Mouse (Mus musculus) MEL (cell line): Measurements from ENCODE around the gene Flt3l. TPM values are rescaled to one million over a fixed set of nuclear protein-coding genes. Genes with fewer than 3 reads are reported as not detected.

ENCODE experiments used
- DNase-seq: peaks from one replicate; pipeline ENCODE4 v3.0.0; 2011; ENCODE audit warnings: low read depth, low spot score
- H3K27ac ChIP-seq: 2 replicates; pipeline ENCODE4 v1.5.1; 2012; ENCODE audit warnings: low read depth, mild to moderate bottlenecking, control low read depth, low read length, moderate library complexity; ENCODE audit not compliant: control insufficient read depth
- H3K27me3 ChIP-seq, 2 experiments: fragments of 150-350 bp in 1 of 2; sonication (generic) in 1 of 2; 2 replicates each; pipeline ENCODE4 v1.6.1; 2012; ENCODE audit warnings: low read length in 2 of 2, mild to moderate bottlenecking in 2 of 2, improper control_type of control experiment in 1 of 2, moderate library complexity in 1 of 2; ENCODE audit not compliant: insufficient read depth in 2 of 2, control insufficient read depth in 1 of 2
- H3K36me3 ChIP-seq, 2 experiments: 2 replicates each; pipeline ENCODE4 v1.6.1; 2012 to 2014; ENCODE audit warnings: low read length in 2 of 2, improper control_type of control experiment in 1 of 2, inconsistent platforms in 1 of 2, mild to moderate bottlenecking in 1 of 2; ENCODE audit not compliant: insufficient read depth in 2 of 2, control insufficient read depth in 1 of 2
- H3K4me1 ChIP-seq, 2 experiments: fragments of 150-350 bp in 1 of 2; sonication (generic) in 1 of 2; 2 replicates each; pipeline ENCODE4 v1.6.1; 2012; ENCODE audit warnings: low read length in 2 of 2, improper control_type of control experiment in 1 of 2, mild to moderate bottlenecking in 1 of 2; ENCODE audit not compliant: insufficient read depth in 2 of 2, control insufficient read depth in 1 of 2
- H3K4me3 ChIP-seq, 2 experiments: fragments of 150-350 bp in 1 of 2; sonication (generic) in 1 of 2; 2 replicates each; pipeline ENCODE4 v1.5.1; 2012; ENCODE audit warnings: low read depth in 2 of 2, low read length in 2 of 2, mild to moderate bottlenecking in 2 of 2, moderate library complexity in 2 of 2, control low read depth in 1 of 2, improper control_type of control experiment in 1 of 2; ENCODE audit not compliant: control insufficient read depth in 1 of 2, insufficient read depth in 1 of 2
- H3K79me2 ChIP-seq: 2 replicates; pipeline ENCODE4 v1.6.1; 2012; ENCODE audit warnings: mild to moderate bottlenecking, low read length, moderate library complexity; ENCODE audit not compliant: control insufficient read depth, poor library complexity, insufficient read depth
- H3K9ac ChIP-seq: 2 replicates; pipeline ENCODE4 v1.6.1; 2012; ENCODE audit warnings: low read depth, mild to moderate bottlenecking, control low read depth, low read length, moderate library complexity; ENCODE audit not compliant: control insufficient read depth, poor library complexity, severe bottlenecking
- H3K9me3 ChIP-seq: fragments of 150-350 bp; sonication (generic); replicated peaks from 2 replicates; pipeline ENCODE4 v1.6.1; 2012; ENCODE audit warnings: mild to moderate bottlenecking, low read length, improper control_type of control experiment, moderate library complexity; ENCODE audit not compliant: insufficient read depth
- CHD1 ChIP-seq: IDR thresholded peaks from 2 replicates; pipeline ENCODE4 v1.6.1; 2012; ENCODE audit warnings: low read depth, mild to moderate bottlenecking, inconsistent platforms, low read length, improper control_type of control experiment
- CHD2 ChIP-seq: IDR thresholded peaks from 2 replicates; pipeline ENCODE4 v1.6.1; 2011; ENCODE audit warnings: low read length, improper control_type of control experiment
- E2F4 ChIP-seq: IDR thresholded peaks from 2 replicates; pipeline ENCODE4 v1.6.1; 2011; ENCODE audit warnings: low read depth, low read length, improper control_type of control experiment, borderline replicate concordance
- GABPA ChIP-seq: IDR thresholded peaks from 2 replicates; pipeline ENCODE4 v1.6.1; 2012; ENCODE audit warnings: low read depth, mild to moderate bottlenecking, inconsistent platforms, low read length, improper control_type of control experiment, moderate library complexity
- HCFC1 ChIP-seq: IDR thresholded peaks from 2 replicates; pipeline ENCODE4 v1.6.1; 2012; ENCODE audit warnings: low read depth, mild to moderate bottlenecking, inconsistent platforms, low read length, improper control_type of control experiment, moderate library complexity
- MAX ChIP-seq: IDR thresholded peaks from 2 replicates; pipeline ENCODE4 v1.6.1; 2011; ENCODE audit warnings: low read length, improper control_type of control experiment
- MAZ ChIP-seq: IDR thresholded peaks from 2 replicates; pipeline ENCODE4 v1.6.1; 2012; ENCODE audit warnings: low read depth, mild to moderate bottlenecking, inconsistent platforms, low read length, improper control_type of control experiment
- MEF2A ChIP-seq: IDR thresholded peaks from 2 replicates; pipeline ENCODE4 v1.6.1; 2014; ENCODE audit warnings: low read depth, mild to moderate bottlenecking, inconsistent platforms, low read length, improper control_type of control experiment; ENCODE audit not compliant: poor library complexity, insufficient replicate concordance, severe bottlenecking; ENCODE audit errors: extremely low read depth
- MYC ChIP-seq: IDR thresholded peaks from 2 replicates; pipeline ENCODE4 v1.6.1; 2011; ENCODE audit warnings: low read depth, mild to moderate bottlenecking, low read length, improper control_type of control experiment, moderate library complexity
- POLR2AphosphoS2 ChIP-seq: IDR thresholded peaks from 2 replicates; pipeline ENCODE4 v1.6.1; 2011; ENCODE audit warnings: low read length, improper control_type of control experiment
- POLR2AphosphoS5 ChIP-seq: IDR thresholded peaks from 2 replicates; pipeline ENCODE4 v1.6.1; 2012; ENCODE audit warnings: low read depth, borderline replicate concordance, mild to moderate bottlenecking, inconsistent platforms, low read length, moderate library complexity, mixed read lengths
- RAD21 ChIP-seq: IDR thresholded peaks from 2 replicates; pipeline ENCODE4 v1.6.1; 2011; ENCODE audit warnings: mild to moderate bottlenecking, low read depth, low read length, improper control_type of control experiment
- RCOR1 ChIP-seq: IDR thresholded peaks from 2 replicates; pipeline ENCODE4 v1.6.1; 2012; ENCODE audit warnings: low read depth, mild to moderate bottlenecking, inconsistent platforms, low read length, improper control_type of control experiment
- TCF12 ChIP-seq: IDR thresholded peaks from 2 replicates; pipeline ENCODE4 v1.6.1; 2014; ENCODE audit warnings: low read depth, mild to moderate bottlenecking, inconsistent platforms, low read length, improper control_type of control experiment, moderate library complexity
- USF1 ChIP-seq: IDR thresholded peaks from 2 replicates; pipeline ENCODE4 v1.6.1; 2014; ENCODE audit warnings: low read depth, mild to moderate bottlenecking, inconsistent platforms, low read length, improper control_type of control experiment, moderate library complexity
- USF2 ChIP-seq, 2 experiments: IDR thresholded peaks; 2 replicates each; pipeline ENCODE4 v1.6.1; 2011 to 2012; ENCODE audit warnings: improper control_type of control experiment in 2 of 2, low read length in 2 of 2, borderline replicate concordance in 1 of 2, inconsistent platforms in 1 of 2, low read depth in 1 of 2, mild to moderate bottlenecking in 1 of 2; ENCODE audit not compliant: insufficient read depth in 1 of 2
- polyA plus RNA-seq, 2 experiments: library from polyadenylated mRNA; stranded (reverse) in 1 of 2; unstranded in 1 of 2; fragments of >175 nt in 1 of 2; fragments of >200 nt in 1 of 2; gene quantifications; 2 replicates each; pipeline versions ENCODE4 v1.2.1 to v1.2.4; 2012; ENCODE audit warnings: low replicate concordance in 2 of 2, low read depth in 1 of 2; ENCODE audit not compliant: insufficient read length in 2 of 2, insufficient read depth in 1 of 2, missing spikeins in 1 of 2
- total RNA-seq: library from RNA; depleted of rRNA; stranded (reverse); fragments of 300-350 nt; gene quantifications from 2 replicates; pipeline ENCODE4 v1.2.3, GENCODE M21; 2012

The Flt3l gene
- total and polyA plus RNA-seq, 3 experiments, result 13.0 to 35.4 TPM; not detected in 1

DNA sequence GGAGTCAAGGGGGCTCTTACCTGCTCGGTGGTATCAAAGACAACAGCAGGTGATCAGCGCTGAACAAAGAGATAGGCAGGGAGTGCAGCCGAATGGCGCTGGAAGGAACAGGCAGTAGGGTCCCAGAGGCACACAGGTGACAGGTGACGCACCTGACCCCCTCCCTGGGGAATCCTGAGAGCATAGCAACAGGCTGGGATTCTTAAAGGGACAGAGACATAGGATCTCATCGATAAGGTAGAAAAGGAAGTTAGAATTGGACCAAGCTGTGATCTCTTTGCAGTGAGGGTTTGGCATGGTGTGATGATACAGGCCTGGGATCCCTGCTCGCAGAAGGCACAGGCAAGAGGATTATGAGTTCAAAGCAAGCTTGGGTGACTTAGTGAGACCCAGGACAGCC, 43.2 kb upstream of the Flt3l start, which contains the start of gene Gfy:
Gene Gfy, minus strand, starts transcription at position 101 of the 400 bp plus-strand sequence.
- TF ChIP-seq MYC (no peak), POLR2AphosphoS5 (no peak), RCOR1 (no peak), HCFC1 (no peak), GABPA (no peak), MAX (no peak), USF2 (IDR thresholded peaks at IDR 0.05; ENCODE audit: borderline replicate concordance in 1 of 2, insufficient read depth in 1 of 2, low read depth in 1 of 2, low read length in 2 of 2) (no peak), TCF12 (no peak), CHD1 (no peak), USF1 (no peak)
- no peak within 1 kb of the TSS for H3K9ac ChIP-seq
- no peak within 1 kb of the TSS for H3K4me3 ChIP-seq
- no peak within 1 kb of the TSS for H3K27ac ChIP-seq
- DNase-seq, result no peak
- no peaks in the 10 kb centered on the region for H3K9me3 ChIP-seq
- H3K4me1 ChIP-seq, result peaks cover 0 to 5% of the 10 kb centered on the region in 2 experiments; a peak in 2 of 4 replicates
- H3K36me3 ChIP-seq, result peaks cover 0 to 3% of the 10 kb centered on the region in 2 experiments; a peak in 2 of 4 replicates
- no peaks in the 10 kb centered on the region for H3K79me2 ChIP-seq
- no peaks in the 10 kb centered on the region for H3K27me3 ChIP-seq

- Histone ChIP-seq H3K27ac (no peak overlapping the region), H3K9ac (no peak overlapping the region), H3K36me3 (peaks cover 0 to 3% of the 10 kb centered on the region in 2 experiments; a peak in 2 of 4 replicates), H3K4me3 (no peak overlapping the region), H3K4me1 (peaks cover 0 to 5% of the 10 kb centered on the region in 2 experiments; a peak in 2 of 4 replicates), H3K27me3 (no peaks in the 10 kb centered on the region), H3K79me2 (no peaks in the 10 kb centered on the region), H3K9me3 (no peaks in the 10 kb centered on the region)
- DNase-seq, result no peak
- TF ChIP-seq RCOR1 (no peak), CHD2 (no peak), E2F4 (no peak), GABPA (no peak), POLR2AphosphoS2 (no peak), RAD21 (no peak), MEF2A (no peak), MAZ (no peak)
Observed at GRCm38 (mm10) chr7:45178550-45178949, 42.3 kb upstream of the Flt3l start.
